Mouse (Mus musculus): ENCODE measurements around the gene Mgat4d. TPM values are rescaled to one million over a fixed set of nuclear protein-coding genes. Genes with fewer than 3 reads are reported as not detected.
A peak's percentile ranks its signal among the peaks of the same experiment; 100 is the strongest.
"Not testable (repeated sequence)": the region's sequence is repeated elsewhere in the genome, so short reads cannot be mapped to it uniquely, and the experiment has no call there.

Mgat4d gene
- not detected for total RNA-seq (2021)

DNA sequence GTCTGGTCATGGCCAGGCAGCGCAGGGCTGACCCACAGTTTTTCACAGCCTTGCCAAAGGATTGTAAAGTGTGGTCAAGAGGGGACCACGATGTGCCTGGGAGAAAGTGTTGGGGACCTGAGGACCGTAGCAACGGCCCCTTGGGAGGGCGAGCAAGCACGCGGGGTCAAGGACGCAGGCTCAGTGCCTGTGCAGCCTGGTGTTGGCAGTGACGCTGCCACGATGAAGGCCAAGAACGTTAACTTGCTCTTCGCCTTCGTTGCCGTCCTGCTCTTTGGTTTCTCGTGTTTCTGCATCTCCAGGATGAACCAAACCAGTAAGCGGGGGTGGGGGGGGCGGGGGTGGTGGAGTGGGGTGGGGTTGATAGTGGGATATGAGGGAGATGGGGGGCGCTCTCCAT is at the start of gene Mgat4d:
Mgat4d (plus strand) TSS at position 209 of the 400 bp plus-strand sequence.
- no peak for DNase-seq

DNA sequence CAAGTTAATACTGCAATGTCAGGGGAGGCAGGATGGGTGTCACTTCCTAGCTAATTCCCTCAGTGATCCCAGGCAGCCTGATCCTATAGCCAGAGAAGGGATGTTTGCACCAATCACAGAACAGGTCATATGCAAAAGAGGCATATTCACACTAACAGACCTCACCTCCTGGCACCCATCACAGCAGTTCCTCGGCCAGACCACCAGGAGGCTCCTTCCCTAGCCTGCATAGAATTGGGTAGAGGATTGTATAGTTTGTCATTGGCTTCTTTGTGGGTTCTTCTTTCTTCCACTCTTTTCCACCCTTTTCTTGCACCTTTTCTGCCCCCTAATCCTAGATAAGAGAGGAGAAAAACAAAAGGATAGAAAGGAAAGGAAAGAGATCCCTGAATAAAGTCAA is 48.1 kb upstream of the Mgat4d start:
- no peak for DNase-seq

DNA sequence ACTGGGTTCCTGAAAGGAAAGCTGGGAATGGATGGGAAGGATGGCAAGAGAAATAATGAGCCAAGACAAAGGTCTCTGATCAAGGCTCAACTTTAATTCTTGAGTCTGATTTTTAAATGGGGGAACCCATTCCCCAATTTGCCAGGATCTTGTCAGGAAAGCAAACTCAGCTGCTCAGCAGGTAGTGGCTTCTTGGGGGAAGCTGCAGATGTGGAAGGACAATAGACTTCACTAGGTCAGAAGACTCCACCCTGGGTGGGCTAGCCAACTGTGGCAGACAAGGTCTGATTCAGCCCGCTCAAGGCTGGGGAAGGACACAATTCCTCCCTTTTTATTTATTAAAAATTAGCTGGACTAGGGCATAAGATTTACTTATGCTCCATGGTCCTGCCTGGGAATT is 43.3 kb upstream of the Mgat4d start:
- DNase-seq = no peak

DNA sequence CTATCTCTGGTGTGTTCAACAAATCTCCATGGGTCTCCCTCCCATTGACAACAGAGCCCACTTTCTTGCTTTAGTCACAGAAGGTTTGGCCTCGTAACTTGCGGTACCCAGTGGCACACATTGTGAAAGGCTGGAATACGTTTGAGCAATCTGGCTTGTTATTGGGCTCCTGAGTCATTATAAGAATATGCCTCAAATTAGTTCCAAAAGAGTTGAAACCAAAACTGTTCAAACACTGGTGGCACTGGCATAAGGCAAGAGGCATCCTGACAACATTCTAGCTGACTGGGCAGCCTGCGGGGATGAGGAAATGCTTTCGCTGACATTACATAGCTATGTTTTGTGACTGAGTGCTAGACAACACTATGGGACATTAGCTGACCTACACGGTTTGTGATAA is 38.4 kb upstream of the Mgat4d start:
- DNase-seq = no peak

DNA sequence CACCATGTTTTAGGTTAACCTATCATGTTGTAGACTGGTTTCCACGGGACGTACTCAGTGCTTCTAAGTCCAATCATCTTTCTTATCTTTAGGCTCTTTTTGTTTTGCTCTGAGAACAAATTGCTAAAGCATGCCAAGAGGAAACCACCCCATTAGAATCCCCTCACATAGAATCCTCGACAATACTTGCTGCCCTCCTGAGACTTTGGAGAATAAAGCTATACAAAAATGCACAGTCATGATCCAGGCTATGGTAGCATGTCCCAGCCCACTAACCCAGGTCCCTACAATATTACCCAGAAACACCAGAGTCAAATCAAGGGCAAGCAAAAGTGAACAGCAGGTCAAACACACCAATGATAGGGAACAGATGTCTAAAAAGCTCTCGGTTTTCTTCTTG is 33.2 kb upstream of the Mgat4d start:
- DNase-seq = not testable (repeated sequence)

DNA sequence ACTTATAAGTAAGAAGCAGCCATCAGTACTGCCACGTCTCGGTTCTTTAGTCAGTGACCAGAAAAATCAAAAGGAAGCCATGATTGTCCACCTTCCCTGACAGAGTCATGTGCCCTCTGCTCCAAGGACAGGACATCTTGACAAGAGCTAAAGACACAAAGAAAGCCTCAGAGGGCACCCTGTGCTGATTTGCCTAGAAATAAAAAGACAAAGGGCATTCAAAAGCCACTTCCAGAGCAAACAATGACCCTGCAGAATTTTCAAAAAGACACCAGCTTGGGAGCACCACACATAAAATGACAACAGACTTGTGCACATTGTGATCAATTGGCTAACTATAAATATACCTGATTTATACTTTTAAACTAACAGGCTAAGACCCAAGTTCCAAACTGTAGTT is 32.6 kb upstream of the Mgat4d start:
- no peak for DNase-seq

DNA sequence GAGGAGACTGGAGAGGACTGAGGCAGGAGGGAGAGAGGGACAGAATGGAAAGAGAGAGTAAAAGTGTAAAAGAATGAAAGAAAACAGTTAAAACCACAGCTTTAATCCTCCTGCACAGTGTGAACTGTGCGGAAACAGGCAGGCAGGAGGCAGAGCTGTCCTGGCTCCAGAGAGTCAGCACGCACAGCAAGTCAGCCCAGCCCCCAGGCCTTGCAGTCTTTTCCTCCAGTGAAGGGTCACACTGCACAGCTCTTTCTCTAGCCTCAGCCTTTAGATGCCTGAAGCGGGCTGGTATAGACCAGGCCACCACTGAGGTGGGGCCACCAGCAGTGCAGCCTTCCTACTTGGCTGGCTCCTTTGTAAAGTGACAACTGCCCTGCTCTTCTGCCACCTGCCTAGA is 27.7 kb upstream of the Mgat4d start:
- no peak for DNase-seq

DNA sequence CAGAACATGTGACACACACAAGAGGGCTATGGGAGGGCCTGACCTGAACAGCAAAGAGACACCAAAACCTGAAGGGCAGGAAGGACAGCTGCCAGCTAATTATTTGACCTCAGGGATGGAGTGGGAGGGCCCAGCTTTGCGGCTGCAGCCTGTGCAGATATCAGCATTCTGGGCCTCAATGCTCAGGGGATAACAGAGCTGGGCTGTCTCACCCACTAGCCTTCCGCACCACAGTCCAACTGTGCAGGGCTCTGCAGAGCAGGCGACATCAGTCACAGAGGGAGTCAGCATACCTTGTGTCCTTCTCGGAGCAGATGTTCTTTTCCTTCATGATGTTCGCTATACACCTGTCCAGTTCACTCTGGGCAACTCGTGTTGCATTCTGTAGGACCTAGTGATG is 25.9 kb upstream of the Mgat4d start:
- DNase-seq = no peak

DNA sequence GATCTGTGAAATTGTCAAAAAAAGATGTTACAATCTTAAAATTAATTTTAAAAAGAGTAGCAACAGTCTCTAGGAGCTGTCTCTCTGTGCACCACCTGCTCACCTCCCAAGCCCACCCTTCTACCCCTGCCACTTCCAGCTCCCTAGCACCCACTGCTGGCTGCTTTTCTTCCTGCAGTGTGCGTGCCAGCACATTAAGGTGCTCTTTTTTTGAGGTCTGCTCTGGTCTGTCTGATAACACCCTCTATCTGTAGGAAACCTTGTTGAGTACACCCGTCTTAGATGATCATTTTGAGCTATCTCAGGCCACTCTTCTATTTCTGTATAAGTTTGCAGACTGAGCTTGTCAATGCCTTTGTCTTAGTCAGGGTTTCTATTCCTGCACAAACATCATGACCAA is 25.2 kb upstream of the Mgat4d start:
- no peak for DNase-seq

DNA sequence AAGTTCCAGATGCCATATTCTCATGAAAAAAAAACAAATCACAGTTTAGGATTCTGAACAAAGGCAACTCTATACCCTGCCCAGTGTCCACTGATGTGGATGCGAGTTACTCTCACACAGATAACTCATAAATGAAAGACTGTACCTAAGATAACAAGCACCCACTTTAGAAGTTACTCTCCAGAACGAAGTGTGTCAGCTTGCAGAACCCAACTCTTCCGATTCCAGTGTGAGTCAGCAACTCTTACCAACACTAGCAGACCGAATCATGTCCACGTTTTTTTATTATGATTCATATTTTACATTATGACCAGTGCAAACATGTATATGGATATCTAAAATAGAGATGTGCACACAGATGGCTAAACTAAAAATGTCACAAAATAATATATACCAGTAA is 20.4 kb upstream of the Mgat4d start:
- no peak for DNase-seq

DNA sequence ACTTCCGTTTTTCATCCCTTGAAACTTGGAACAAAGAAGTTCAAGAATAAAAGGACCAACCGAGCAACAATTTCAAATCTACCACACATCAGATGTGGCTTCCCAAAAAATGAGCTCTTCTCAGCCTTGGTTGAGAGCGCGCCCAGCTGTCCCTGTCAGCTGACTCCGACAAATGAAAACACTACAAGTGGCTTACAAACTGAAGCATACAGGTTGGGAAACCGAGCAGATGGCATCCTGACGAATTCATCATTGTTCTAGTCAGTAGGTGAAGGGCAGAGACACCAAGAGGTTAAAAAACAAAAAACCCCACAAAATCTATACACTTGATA is 16.7 kb upstream of the Mgat4d start:
- peak; percentile 50 to 51 for DNase-seq

DNA sequence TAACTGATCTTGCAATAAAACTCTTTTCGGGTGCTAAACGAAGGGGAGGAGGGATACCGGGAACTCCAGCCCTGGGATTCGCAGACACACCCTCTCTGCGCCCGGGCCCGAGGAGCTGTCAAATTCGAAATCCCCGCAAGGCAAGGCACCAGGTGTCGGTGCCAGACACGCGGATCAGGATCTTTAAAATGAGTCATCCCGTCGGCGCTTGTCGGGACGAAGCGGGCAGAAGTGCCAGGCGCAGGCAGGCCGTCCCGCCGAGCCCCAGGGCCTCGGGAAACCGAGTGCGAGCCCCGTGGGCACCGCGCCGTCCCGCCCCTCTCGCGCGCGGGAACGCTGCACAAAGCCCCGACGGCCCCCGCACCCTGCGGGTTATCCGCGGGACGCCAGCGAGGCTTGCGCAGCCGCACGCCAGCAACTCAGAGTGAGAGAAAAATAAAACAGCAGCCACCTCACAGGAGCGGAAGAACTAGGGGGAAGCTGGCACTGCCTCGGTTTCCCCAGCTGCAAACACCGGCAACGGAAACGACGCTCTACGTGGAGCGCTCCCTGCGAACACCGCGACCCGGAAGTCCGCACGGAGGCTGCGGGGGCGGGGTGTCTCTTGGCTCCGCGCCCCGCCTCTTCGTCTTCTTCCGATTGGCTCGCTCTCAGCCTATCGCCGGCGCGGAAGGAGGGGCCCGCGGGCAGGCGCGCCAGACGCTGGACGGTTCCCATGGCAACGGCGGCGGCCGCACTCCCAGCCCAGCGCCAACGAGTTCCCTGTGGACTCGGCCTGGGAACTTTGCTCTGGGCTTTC is 16.2 kb upstream of the Mgat4d start, which contains the start of gene Elmod2:
Elmod2 (minus strand) TSS at position 588 of the 799 bp plus-strand sequence.
- DNase-seq = peak; percentile 95 to 97

DNA sequence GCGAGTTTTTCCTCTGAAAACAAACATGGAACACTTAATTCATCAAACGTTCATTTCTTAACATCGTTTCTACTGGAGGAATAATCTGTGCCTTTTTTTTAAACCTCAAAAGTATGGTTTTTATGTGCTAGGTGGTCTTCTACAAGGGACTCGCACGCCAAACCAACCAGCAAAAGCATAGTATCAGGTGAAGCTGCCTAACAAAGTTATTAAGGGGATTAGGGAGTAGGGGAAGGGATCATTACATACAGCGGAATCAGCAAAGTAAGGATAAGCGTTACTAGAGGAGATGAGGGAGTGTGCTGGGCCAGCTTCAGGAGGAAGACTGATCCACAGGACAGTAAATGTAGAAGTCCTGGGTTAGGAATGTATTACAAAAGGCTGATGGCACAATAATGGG is 15.4 kb upstream of the Mgat4d start:
- DNase-seq = no peak

DNA sequence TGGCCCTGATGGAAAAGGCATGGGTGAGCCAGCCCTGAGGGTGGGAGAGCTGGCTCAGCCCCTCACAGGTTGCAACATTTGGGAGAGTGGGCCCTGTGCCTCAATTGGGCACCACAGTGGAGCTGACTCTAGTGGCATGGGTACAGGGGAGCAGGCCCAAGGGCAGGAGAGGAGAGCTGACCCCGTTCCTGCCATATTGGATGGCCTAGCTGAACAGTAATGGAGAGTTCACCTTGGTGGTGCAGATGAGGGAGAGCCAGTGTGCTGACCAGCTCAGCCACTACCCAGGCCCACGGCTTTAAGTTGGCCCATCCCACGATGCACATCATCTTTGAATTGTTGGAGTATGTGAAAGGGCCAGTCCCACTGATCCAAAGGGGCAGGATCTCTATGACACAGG is 6.2 kb upstream of the Mgat4d start:
- DNase-seq = no peak

DNA sequence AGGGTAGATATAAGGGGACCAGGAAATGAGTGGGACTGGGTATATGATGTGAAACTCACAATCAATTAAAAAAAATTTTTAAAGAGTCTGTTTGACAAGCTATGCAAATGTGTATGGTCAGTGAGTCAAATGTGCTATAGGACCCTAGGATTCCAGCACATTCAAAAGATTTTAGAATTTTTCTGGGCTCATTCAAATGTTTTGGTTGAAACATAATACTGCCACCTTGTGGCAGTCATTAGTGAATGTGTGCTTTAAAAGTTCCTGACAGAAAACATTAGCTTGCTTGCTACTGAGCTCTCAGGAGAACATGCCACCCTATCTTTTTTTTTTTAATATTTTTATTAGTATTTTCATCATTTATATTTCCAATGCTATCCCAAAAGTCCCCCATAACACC is 5.6 kb upstream of the Mgat4d start:
- DNase-seq = no peak

DNA sequence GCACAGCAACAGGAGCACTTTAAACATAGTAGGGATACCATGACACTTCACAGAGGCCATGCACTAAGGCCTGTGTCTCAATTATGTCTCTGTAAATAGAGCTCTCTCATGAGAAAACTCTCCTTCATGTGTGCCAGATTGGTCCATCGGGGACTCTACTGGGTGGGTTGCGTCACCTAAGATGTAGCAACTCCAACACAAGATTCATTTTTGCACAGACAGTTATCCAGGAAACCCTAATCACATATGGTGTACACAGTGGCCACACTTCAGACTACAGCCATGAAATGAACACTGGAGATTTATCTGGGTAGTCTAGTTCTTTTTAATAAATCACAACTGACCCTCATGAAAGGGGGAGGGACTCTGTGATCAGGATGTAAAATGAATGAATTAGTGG is 3.0 kb downstream of the Mgat4d start:
- no peak for DNase-seq

DNA sequence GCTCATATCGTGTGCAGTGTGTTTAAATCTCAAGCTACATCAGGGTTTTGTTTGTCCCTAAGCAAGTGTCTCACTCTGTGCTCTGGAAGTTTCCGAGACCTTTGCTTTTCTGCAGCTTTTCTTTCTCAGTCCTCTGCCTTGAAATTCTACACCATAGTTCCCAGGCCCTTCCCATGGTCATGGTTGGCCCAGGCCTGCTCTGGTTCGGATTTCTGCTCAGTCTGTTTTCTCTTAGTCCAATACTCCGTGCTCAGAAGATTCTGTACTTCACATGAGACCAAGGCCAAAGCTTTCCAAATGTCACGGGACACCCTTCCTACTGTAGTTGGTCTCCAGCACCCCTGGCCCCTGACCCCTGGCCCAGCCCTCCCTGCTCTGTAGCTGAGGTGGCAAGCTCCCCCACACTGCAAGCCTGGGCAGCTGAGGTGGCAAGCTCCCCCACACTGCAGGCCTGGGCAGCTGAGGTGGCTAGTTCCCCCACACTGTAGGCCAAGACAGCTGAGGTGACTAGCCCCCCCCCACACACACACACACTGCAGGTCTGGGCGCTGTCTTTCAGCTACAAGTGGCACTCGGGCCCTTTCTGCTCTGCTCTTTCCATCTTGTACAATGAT is 15.0 kb downstream of the Mgat4d start:
- DNase-seq = no peak

DNA sequence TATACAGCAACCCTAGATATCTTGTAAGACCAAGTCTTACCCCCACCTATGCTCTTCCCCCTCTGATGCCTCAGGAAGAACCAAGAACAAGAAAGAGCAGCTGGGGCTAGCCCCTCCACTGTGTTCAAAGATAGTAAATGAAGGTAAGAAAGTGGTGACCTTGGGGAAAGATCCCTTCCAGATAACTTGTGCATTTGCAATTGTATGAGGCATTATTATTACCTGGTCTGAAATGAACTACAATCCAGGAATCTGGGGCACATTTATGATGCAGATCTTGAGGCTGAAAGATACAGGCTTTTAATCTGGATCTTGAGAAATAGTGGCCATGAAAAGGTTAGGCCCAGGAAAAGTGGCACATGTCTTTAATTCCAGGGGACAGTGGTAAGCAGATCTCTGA is 29.0 kb downstream of the Mgat4d start:
- no peak for DNase-seq

DNA sequence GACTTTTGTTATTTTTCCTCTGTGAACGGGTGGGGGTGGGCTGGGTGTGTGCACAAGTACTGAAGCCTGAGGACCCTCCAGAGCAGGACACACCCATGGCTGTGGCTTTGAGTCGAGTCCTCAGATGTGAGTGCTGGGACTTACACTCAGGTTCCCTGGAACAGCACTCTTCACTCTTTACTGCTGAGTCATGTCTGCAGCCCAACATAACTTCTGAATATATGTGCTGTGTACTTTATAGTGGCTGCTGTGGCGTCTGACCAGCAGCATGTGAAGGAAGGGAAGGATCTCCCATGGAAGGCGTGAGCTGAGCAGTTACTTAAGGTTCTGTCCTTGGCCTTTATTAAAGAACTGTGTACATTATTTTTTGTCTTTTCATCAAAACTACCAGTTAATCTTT is 31.9 kb downstream of the Mgat4d start:
- DNase-seq = no peak

DNA sequence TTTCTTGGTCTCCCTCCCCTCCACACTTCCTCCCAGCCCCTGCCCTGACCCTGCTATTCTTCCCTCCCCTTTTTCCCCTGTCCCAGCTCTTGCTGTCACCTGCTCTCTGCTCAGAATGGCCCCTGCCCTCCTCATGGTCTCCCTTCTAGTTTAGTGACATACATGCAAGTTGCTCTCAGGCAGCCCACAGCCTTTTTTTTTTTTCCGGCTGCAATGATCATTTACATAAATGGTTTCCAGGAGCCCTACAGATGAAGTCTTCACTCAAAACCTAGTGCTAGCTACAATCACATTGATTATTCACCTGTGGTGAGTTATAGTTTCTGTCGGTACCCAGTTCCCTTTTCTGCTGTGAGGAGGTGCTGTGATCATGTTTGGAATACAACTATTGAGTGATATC is 32.7 kb downstream of the Mgat4d start:
- no peak for DNase-seq

DNA sequence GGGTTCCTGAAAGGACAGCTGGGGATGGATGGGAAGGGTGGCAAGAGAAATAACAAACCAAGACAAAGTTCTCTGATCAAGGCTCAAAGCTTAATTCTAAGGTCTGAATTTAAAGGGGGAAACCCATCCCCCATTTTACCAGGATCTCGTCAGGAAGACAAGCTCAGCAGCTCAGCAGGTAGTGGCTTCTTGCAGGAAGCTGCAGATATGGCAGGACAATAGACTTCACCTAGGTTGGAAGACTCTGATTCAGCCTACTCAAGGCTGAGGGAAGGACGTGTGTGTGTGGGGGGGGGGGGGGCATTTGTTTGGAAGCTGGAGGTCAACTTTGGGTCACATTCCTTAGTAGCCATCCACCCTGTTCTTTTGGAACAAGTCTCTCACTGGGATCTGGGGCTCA is 34.6 kb downstream of the Mgat4d start:
- no peak for DNase-seq

DNA sequence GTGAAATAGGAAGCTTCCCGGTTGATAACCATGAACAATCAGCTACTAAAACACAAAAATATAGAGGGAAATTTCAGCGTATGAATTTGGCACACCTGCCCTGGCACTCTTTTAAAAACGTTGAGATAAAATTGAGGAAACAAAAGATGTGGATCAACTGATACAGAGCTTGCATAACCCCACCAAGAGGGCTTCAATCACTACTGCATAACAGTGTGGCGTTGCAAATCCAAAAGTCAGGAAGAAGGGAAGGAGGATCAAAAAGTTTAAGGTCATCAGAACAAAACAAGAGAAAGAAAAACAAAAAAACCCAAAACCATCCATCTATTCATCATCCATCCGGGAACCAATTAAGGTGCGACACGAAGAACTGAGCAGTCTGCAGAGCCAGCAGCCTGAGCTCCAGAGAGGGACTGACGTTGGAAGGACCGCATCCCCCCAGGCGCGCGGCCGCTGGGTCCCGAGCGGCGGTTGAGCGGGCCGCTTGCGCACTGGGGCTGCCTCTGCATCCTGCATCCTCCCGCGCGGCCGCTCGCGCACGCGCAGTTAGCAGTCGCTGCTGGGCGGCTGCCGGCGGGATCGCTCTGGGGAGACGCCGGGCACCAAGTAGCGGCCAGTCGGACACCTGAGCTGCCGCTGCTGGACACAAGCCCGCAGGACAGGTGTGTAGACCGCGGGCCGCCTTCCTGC is 41.2 kb downstream of the Mgat4d start, which contains the start of gene Clgn:
Clgn (plus strand) TSS at position 552 of the 690 bp plus-strand sequence.
- DNase-seq = peak; percentile 75

DNA sequence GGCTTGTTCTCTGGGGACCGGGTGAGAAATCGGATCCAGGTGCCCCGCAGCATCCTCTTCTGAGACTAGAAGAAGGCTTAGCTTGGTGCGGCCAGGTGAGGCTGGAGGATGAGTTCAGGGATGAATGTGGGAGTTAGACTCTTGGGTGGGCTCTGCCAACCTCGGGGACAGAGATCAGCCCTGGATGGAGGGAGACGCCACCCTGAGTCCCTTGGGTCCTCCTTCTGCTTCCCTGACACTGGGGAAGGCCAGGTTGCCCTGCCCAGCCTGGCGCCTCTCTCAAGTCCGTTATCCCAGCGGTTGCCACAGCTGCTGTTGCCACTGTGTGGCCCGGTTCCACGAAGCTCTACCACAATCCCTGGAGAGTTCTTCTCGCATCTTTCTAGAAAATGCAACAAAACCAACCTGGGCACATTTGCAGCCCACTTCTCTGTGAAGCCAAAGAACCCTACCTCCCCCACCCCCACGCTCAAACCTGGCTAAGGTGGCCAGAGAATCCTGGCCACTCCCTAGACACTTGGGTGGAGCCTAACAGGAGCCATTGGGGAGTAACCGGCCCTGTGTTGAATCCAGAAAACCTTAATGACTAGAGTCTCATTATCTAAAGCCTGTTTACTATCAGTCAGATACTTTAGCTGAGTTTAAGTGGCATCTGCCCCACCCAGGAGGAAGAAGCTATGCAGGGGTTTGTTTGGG is 41.9 kb downstream of the Mgat4d start:
- no peak for DNase-seq
